Mouse (Mus musculus) ES-Bruce4 (cell line): Measurements from ENCODE around the gene Rpl23.

Experiments used
- CTCF ChIP-seq: IDR thresholded peaks from one replicate; pipeline ENCODE4 v1.8.1; 2011; ENCODE audit warnings: low read depth, low read length
- EP300 ChIP-seq: IDR thresholded peaks from 2 replicates; pipeline ENCODE4 v1.6.1; 2011; ENCODE audit warnings: low read depth, low read length; ENCODE audit not compliant: insufficient read depth
- POLR2A ChIP-seq: IDR thresholded peaks from one replicate; pipeline ENCODE4 v1.8.1; 2011; ENCODE audit warnings: low read length; ENCODE audit not compliant: insufficient read depth

GRCm38 (mm10) chr11:97743423-97743822 lies 38.8 kb downstream of the Rpl23 start:
- TF ChIP-seq POLR2A, result no peak
- TF ChIP-seq CTCF, result no peak
- no peak for TF ChIP-seq EP300
